Comparison of ENCODE assay signal across 8 mouse cellular contexts in the genomic region with DNA sequence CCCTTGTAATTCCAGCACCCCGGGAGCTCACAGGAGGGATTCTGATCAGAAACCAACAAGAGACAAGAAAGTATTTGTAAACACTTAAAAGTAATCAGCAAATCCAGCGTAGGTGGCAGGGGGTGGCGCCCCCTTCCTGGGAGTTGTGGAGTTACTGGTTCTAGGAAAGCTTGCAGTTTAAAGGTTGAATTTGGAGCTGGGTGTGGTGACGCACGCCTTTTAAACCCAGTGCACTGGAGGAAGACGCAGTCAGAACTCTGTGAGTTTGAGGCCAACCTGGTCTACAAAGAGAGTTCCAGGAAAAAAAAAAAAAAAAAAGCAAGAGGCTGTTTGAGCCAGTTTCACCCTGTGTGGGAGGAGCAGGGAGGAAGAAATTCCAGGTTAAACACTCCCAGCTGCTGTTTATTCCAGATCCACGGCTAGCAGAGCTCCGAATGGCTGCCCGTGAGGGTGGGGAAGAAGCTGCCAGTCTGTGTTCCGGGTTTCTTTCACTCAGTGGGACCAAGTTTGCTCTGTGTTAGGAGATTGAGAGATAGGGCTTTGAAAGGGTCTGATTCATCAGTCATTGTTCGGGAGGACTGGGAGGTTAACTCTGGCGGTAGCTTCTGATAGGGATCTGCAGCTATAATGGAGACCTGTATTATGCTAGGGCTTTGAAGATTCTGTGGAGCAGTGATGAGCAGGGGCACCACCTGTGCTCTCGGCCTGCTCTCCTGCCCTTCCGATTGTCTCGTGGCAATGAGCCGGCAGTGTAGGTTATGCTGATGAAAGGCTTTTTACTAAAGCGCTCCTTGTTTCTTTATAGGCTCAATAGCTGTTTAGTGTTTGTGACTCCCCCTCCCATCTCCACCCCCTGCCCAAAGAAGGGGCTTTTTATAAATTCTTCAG.
DNase-seq lines count a peak whose midpoint lies in the region; ATAC-seq and TF ChIP-seq lines count a peak whose summit lies in the region.
"Had no signal": no experiment of that assay in that cellular context is flagged by ENCODE, and none has a peak within 500 bp of the region (broad histone marks: within the 10 kb centered on the region; RNA-seq: fewer than 3 reads in every experiment).

No protein-coding gene starts in this region.

- H3K9ac ChIP-seq in hindbrain, postnatal 0 days (replicated peaks; ENCODE audit: low read length): no peak overlapping the region
- no peak overlapping the region for H3K9ac ChIP-seq in hindbrain, embryonic 14.5 days
- 0 out of 2 replicates have a peak overlapping the region, but pooled peaks have one; percentile 21 for H3K9ac ChIP-seq in ES-E14 (ENCODE audit: insufficient read depth, low read depth, low read length, poor library complexity, severe bottlenecking)
- H3K9ac ChIP-seq in lung, embryonic 16.5 days (ENCODE audit: low read length): no peak overlapping the region
- H3K9ac ChIP-seq: neural tube, embryonic 13.5 days had no signal

- 51% methylated on average over 17 of the region's 17 CpGs for WGBS in hindbrain, postnatal 0 days
- WGBS in hindbrain, embryonic 14.5 days: 48% methylated on average over 17 of the region's 17 CpGs
- 50% methylated on average over 17 of the region's 17 CpGs for WGBS in lung, embryonic 16.5 days

- H3K27me3 ChIP-seq in hindbrain, postnatal 0 days (ENCODE audit: insufficient read depth, low read length): no peaks in the 10 kb centered on the region
- H3K27me3 ChIP-seq in hindbrain, embryonic 14.5 days (ENCODE audit: control insufficient read depth, insufficient read depth, low read length): no peaks in the 10 kb centered on the region
- H3K27me3 ChIP-seq in lung, embryonic 16.5 days (ENCODE audit: control insufficient read depth, insufficient read depth, low read depth, low read length): no peaks in the 10 kb centered on the region
- H3K27me3 ChIP-seq: neural tube, embryonic 13.5 days had no signal

- ATAC-seq in hindbrain, postnatal 0 days: no peak
- no peak for ATAC-seq in hindbrain, embryonic 14.5 days (ENCODE audit: low FRiP score)
- no peak for ATAC-seq in lung, embryonic 16.5 days (ENCODE audit: low read depth)

- DNase-seq in hindbrain, postnatal 0 days (ENCODE audit: low spot score): no peak
- DNase-seq in hindbrain, embryonic 14.5 days (ENCODE audit: low spot score): no peak
- peak; percentile 40 for DNase-seq in ES-E14 (ENCODE audit: low read depth, low spot score)
- peak; percentile 52 to 56 for DNase-seq in cerebellum, postnatal 10 days
- DNase-seq in layer of hippocampus, adult 18-20 months (ENCODE audit: low spot score in 2 of 2): no peak
- DNase-seq in urinary bladder, postnatal 14 days (ENCODE audit: low spot score): no peak

- H3K9me3 ChIP-seq in hindbrain, postnatal 0 days (ENCODE audit: low read length): no peaks in the 10 kb centered on the region
- H3K9me3 ChIP-seq in hindbrain, embryonic 14.5 days (ENCODE audit: control insufficient read depth, low read length): no peaks in the 10 kb centered on the region
- H3K9me3 ChIP-seq in ES-E14 (ENCODE audit: control insufficient read depth, insufficient read depth, low read depth, low read length): no peaks in the 10 kb centered on the region
- no peaks in the 10 kb centered on the region for H3K9me3 ChIP-seq in lung, embryonic 16.5 days (ENCODE audit: control insufficient read depth, low read length)
- H3K9me3 ChIP-seq: neural tube, embryonic 13.5 days had no signal

- in situ Hi-C loops in ES-E14 (cut with MboI; ENCODE audit: low sequenced_read_pairs in 2 of 2, unreplicated experiment in 2 of 2): no loop called here

- no peak overlapping the region for H3K4me3 ChIP-seq in hindbrain, postnatal 0 days (ENCODE audit: low read length)
- H3K4me3 ChIP-seq in hindbrain, embryonic 14.5 days (replicated peaks; ENCODE audit: low read length): no peak overlapping the region
- no peak overlapping the region for H3K4me3 ChIP-seq in ES-E14 (ENCODE audit: insufficient read depth in 1 of 2, low read depth in 1 of 2, low read length in 2 of 2, poor library complexity in 1 of 2, severe bottlenecking in 1 of 2)
- H3K4me3 ChIP-seq in lung, embryonic 16.5 days (ENCODE audit: low read length): no peak overlapping the region
- H3K4me3 ChIP-seq: neural tube, embryonic 13.5 days had no signal

- peaks cover 28% of the 10 kb centered on the region for H3K4me1 ChIP-seq in hindbrain, postnatal 0 days (ENCODE audit: insufficient read depth, low read length)
- peaks cover 40% of the 10 kb centered on the region for H3K4me1 ChIP-seq in hindbrain, embryonic 14.5 days (replicated peaks; ENCODE audit: control insufficient read depth, insufficient read depth, low read length)
- peaks cover 6 to 18% of the 10 kb centered on the region in 2 experiments; a peak in 1 of 4 replicates for H3K4me1 ChIP-seq in ES-E14 (ENCODE audit: control insufficient read depth in 2 of 2, insufficient read depth in 2 of 2, low read length in 2 of 2, poor library complexity in 1 of 2)
- H3K4me1 ChIP-seq in lung, embryonic 16.5 days (replicated peaks; ENCODE audit: control insufficient read depth, insufficient read depth, low read length): peaks cover 26% of the 10 kb centered on the region

- no peak overlapping the region for H3K4me2 ChIP-seq in hindbrain, postnatal 0 days (ENCODE audit: low read depth, low read length)
- H3K4me2 ChIP-seq in hindbrain, embryonic 14.5 days (replicated peaks): no peak overlapping the region
- H3K4me2 ChIP-seq in lung, embryonic 16.5 days (ENCODE audit: low read depth, low read length): no peak overlapping the region
- H3K4me2 ChIP-seq: neural tube, embryonic 13.5 days had no signal

- H3K27ac ChIP-seq in hindbrain, postnatal 0 days: no peak overlapping the region
- no peak overlapping the region for H3K27ac ChIP-seq in hindbrain, embryonic 14.5 days
- H3K27ac ChIP-seq in ES-E14 (ENCODE audit: insufficient read depth, low read depth, low read length, poor library complexity, severe bottlenecking): peak overlapping the region; percentile 78; the same call in 1 of the 2 replicates
- H3K27ac ChIP-seq in lung, embryonic 16.5 days (ENCODE audit: low read length): peak overlapping the region; percentile 12; the same call in 1 of the 2 replicates
- H3K27ac ChIP-seq: neural tube, embryonic 13.5 days had no signal

- TF ChIP-seq CTCF in hindbrain, postnatal 0 days (IDR thresholded peaks at IDR 0.05; ENCODE audit: low read depth): peak; percentile 60

- no peaks in the 10 kb centered on the region for H3K36me3 ChIP-seq in hindbrain, postnatal 0 days (ENCODE audit: insufficient read depth, low read length)
- no peaks in the 10 kb centered on the region for H3K36me3 ChIP-seq in hindbrain, embryonic 14.5 days (replicated peaks; ENCODE audit: control insufficient read depth, insufficient read depth)
- no peaks in the 10 kb centered on the region for H3K36me3 ChIP-seq in ES-E14 (ENCODE audit: control insufficient read depth, insufficient read depth, low read length, poor library complexity, severe bottlenecking)
- no peaks in the 10 kb centered on the region for H3K36me3 ChIP-seq in lung, embryonic 16.5 days (ENCODE audit: control insufficient read depth, insufficient read depth, low read length)
- H3K36me3 ChIP-seq: neural tube, embryonic 13.5 days had no signal

TF ChIP-seq in ES-E14, 5 proteins besides CTCF, POLR2A, EP300 and RAD21:
- peak; percentile 95 for TF ChIP-seq ZNF384 (IDR thresholded peaks at IDR 0.05; ENCODE audit: low read depth, low read length)
- no peak for TF ChIP-seq HCFC1 (IDR thresholded peaks at IDR 0.05; ENCODE audit: borderline replicate concordance, insufficient read depth, low read length)
TF ChIP-seq in ES-E14: peak in this region for 1.

Comparison
In these comparisons a context has a peak if more than half of its experiments do, and no peak if none do; other contexts are left out.
1. DNase-seq: peak in ES-E14 (single experiment) and cerebellum, postnatal 10 days (2 of 2); none in hindbrain, postnatal 0 days (single experiment), hindbrain, embryonic 14.5 days (single experiment), layer of hippocampus, adult 18-20 months (0 of 2) and urinary bladder, postnatal 14 days (single experiment).
2. H3K27ac ChIP-seq: peak in ES-E14 (single experiment) and lung, embryonic 16.5 days (single experiment); none in hindbrain, postnatal 0 days (single experiment) and hindbrain, embryonic 14.5 days (single experiment).